Mouse (Mus musculus): ENCODE measurements around the gene Defb25. TPM values are rescaled to one million over a fixed set of nuclear protein-coding genes. Genes with fewer than 3 reads are reported as not detected.

The Defb25 gene
- polyA plus RNA-seq, 1 experiment from 2014 or later = 39.6 TPM

- no peak for DNase-seq (ENCODE audit: low spot score)
- Histone ChIP-seq H3K4me1 (replicated peaks; ENCODE audit: insufficient read depth, low read length) (no peaks in the 10 kb centered on the region), H3K9me3 (replicated peaks; ENCODE audit: low read length) (no peaks in the 10 kb centered on the region), H3K27ac (no peak overlapping the region), H3K36me3 (ENCODE audit: insufficient read depth, low read length) (no peaks in the 10 kb centered on the region), H3K4me3 (replicated peaks; ENCODE audit: low read depth, low read length) (no peak overlapping the region), H3K4me2 (ENCODE audit: low read length) (no peak overlapping the region), H3K9ac (ENCODE audit: low read depth, low read length) (no peak overlapping the region), H3K27me3 (ENCODE audit: insufficient read depth, low read length) (no peaks in the 10 kb centered on the region)
- 82% methylated on average over 6 of the region's 6 CpGs for WGBS
- TF ChIP-seq CTCF (IDR thresholded peaks at IDR 0.05; ENCODE audit: low read depth) = no peak
- no peak for ATAC-seq (replicated peaks; ENCODE audit: low FRiP score, low read depth)
Measured at GRCm38 (mm10) chr2:152661163-152661562, 38.3 kb upstream of the Defb25 start.

- Histone ChIP-seq H3K4me1 (replicated peaks; ENCODE audit: insufficient read depth, low read length) (peaks cover 7% of the 10 kb centered on the region; the same call in 1 of the 2 replicates), H3K9ac (ENCODE audit: low read depth, low read length) (no peak overlapping the region), H3K4me2 (ENCODE audit: low read length) (no peak overlapping the region), H3K27me3 (ENCODE audit: insufficient read depth, low read length) (no peaks in the 10 kb centered on the region), H3K4me3 (replicated peaks; ENCODE audit: low read depth, low read length) (no peak overlapping the region), H3K9me3 (replicated peaks; ENCODE audit: low read length) (no peaks in the 10 kb centered on the region), H3K27ac (no peak overlapping the region), H3K36me3 (ENCODE audit: insufficient read depth, low read length) (no peaks in the 10 kb centered on the region)
- peak; percentile 70 for TF ChIP-seq CTCF (IDR thresholded peaks at IDR 0.05; ENCODE audit: low read depth)
- ATAC-seq (replicated peaks; ENCODE audit: low FRiP score, low read depth) = no peak
- DNase-seq (ENCODE audit: low spot score) = peak; percentile 52
- WGBS = 63% methylated on average over 10 of the region's 10 CpGs
Measured at GRCm38 (mm10) chr2:152657398-152657797, 34.5 kb upstream of the Defb25 start.

- Histone ChIP-seq H3K27ac (no peak overlapping the region), H3K27me3 (ENCODE audit: insufficient read depth, low read length) (no peaks in the 10 kb centered on the region), H3K4me1 (replicated peaks; ENCODE audit: insufficient read depth, low read length) (peaks cover 7% of the 10 kb centered on the region; the same call in 1 of the 2 replicates), H3K36me3 (ENCODE audit: insufficient read depth, low read length) (no peaks in the 10 kb centered on the region), H3K9ac (ENCODE audit: low read depth, low read length) (no peak overlapping the region), H3K4me2 (ENCODE audit: low read length) (no peak overlapping the region), H3K9me3 (replicated peaks; ENCODE audit: low read length) (no peaks in the 10 kb centered on the region), H3K4me3 (replicated peaks; ENCODE audit: low read depth, low read length) (no peak overlapping the region)
- DNase-seq (ENCODE audit: low spot score) = no peak
- WGBS = 40% methylated on average over 14 of the region's 14 CpGs
- ATAC-seq (replicated peaks; ENCODE audit: low FRiP score, low read depth) = 0 out of 2 replicates have a peak, but pooled peaks have one; percentile 17
- no peak for TF ChIP-seq CTCF (IDR thresholded peaks at IDR 0.05; ENCODE audit: low read depth)
Measured at GRCm38 (mm10) chr2:152653874-152654715, 31.2 kb upstream of the Defb25 start.

- ATAC-seq (replicated peaks; ENCODE audit: low FRiP score, low read depth) = 0 out of 2 replicates have a peak, but pooled peaks have one; percentile 11
- peaks cover 7% of the 10 kb centered on the region; the same call in 1 of the 2 replicates for H3K4me1 ChIP-seq (replicated peaks; ENCODE audit: insufficient read depth, low read length)
- H3K27me3 ChIP-seq (ENCODE audit: insufficient read depth, low read length) = no peaks in the 10 kb centered on the region
- no peaks in the 10 kb centered on the region for H3K36me3 ChIP-seq (ENCODE audit: insufficient read depth, low read length)
- no peak overlapping the region for H3K9ac ChIP-seq (ENCODE audit: low read depth, low read length)
- TF ChIP-seq CTCF (IDR thresholded peaks at IDR 0.05; ENCODE audit: low read depth) = no peak
- no peak overlapping the region for H3K4me3 ChIP-seq (replicated peaks; ENCODE audit: low read depth, low read length)
- peak; percentile 47 for DNase-seq (ENCODE audit: low spot score)
- H3K4me2 ChIP-seq (ENCODE audit: low read length) = no peak overlapping the region
- 0 out of 2 replicates have a peak overlapping the region, but pooled peaks have one; percentile 5 for H3K27ac ChIP-seq
- WGBS = 45% methylated on average over 10 of the region's 10 CpGs
- H3K9me3 ChIP-seq (replicated peaks; ENCODE audit: low read length) = no peaks in the 10 kb centered on the region
Measured at GRCm38 (mm10) chr2:152652901-152653620, 30.2 kb upstream of the Defb25 start.

GRCm38 (mm10) chr2:152639406-152640113, 16.7 kb upstream of the Defb25 start:
- ATAC-seq (replicated peaks; ENCODE audit: low FRiP score, low read depth) (peak; percentile 77), DNase-seq (ENCODE audit: low spot score) (peak; percentile 91)
- TF ChIP-seq CTCF (IDR thresholded peaks at IDR 0.05; ENCODE audit: low read depth) = no peak
- no peaks in the 10 kb centered on the region for H3K36me3 ChIP-seq (ENCODE audit: insufficient read depth, low read length)
- H3K4me1 ChIP-seq (replicated peaks; ENCODE audit: insufficient read depth, low read length) = peaks cover 12% of the 10 kb centered on the region; the same call in 1 of the 2 replicates
- 0 out of 2 replicates have a peak overlapping the region, but pooled peaks have one; percentile 13 for H3K4me2 ChIP-seq (ENCODE audit: low read length)
- H3K27ac ChIP-seq = peak overlapping the region; percentile 94
- H3K9me3 ChIP-seq (replicated peaks; ENCODE audit: low read length) = no peaks in the 10 kb centered on the region
- H3K9ac ChIP-seq (ENCODE audit: low read depth, low read length) = no peak overlapping the region
- WGBS = 5% methylated on average over 11 of the region's 11 CpGs
- H3K27me3 ChIP-seq (ENCODE audit: insufficient read depth, low read length) = no peaks in the 10 kb centered on the region
- H3K4me3 ChIP-seq (replicated peaks; ENCODE audit: low read depth, low read length) = no peak overlapping the region

GRCm38 (mm10) chr2:152638865-152639264, 16.0 kb upstream of the Defb25 start:
- ATAC-seq (replicated peaks; ENCODE audit: low FRiP score, low read depth) = no peak
- WGBS = 26% methylated on average over 6 of the region's 6 CpGs
- no peaks in the 10 kb centered on the region for H3K27me3 ChIP-seq (ENCODE audit: insufficient read depth, low read length)
- H3K27ac ChIP-seq = peak overlapping the region; percentile 94
- H3K36me3 ChIP-seq (ENCODE audit: insufficient read depth, low read length) = peaks cover 4% of the 10 kb centered on the region; the same call in 1 of the 2 replicates
- peaks cover 12% of the 10 kb centered on the region; the same call in 1 of the 2 replicates for H3K4me1 ChIP-seq (replicated peaks; ENCODE audit: insufficient read depth, low read length)
- no peaks in the 10 kb centered on the region for H3K9me3 ChIP-seq (replicated peaks; ENCODE audit: low read length)
- DNase-seq (ENCODE audit: low spot score) = no peak
- no peak overlapping the region for H3K4me2 ChIP-seq (ENCODE audit: low read length)
- no peak overlapping the region for H3K9ac ChIP-seq (ENCODE audit: low read depth, low read length)
- H3K4me3 ChIP-seq (replicated peaks; ENCODE audit: low read depth, low read length) = no peak overlapping the region
- no peak for TF ChIP-seq CTCF (IDR thresholded peaks at IDR 0.05; ENCODE audit: low read depth)
